Mouse (Mus musculus) gastrocnemius, postnatal 25 days (tissue): ENCODE results near the gene Atp1b3. TPM values are rescaled to one million over a fixed set of nuclear protein-coding genes. Genes with fewer than 3 reads are reported as not detected.
"Not testable (repeated sequence)": the region's sequence is repeated elsewhere in the genome, so short reads cannot be mapped to it uniquely, and the experiment has no call there.

Source experiments
- DNase-seq: peaks from one replicate; pipeline ENCODE4 v3.0.0; 2022
- total RNA-seq, 2 experiments: library from RNA; stranded (reverse); gene quantifications; 1 replicate in 1 of 2; 2 replicates in 1 of 2; pipeline ENCODE4 v1.2.3; 2021

The Atp1b3 gene
- total RNA-seq, 2 experiments from 2014 or later, result 36.9 to 43.7 TPM

GRCm38 (mm10) chr9:96363581-96364140 lies 581 bp downstream of the Atp1b3 start:
- peak; percentile 71 for DNase-seq

GRCm38 (mm10) chr9:96360056-96360455 lies 4.2 kb downstream of the Atp1b3 start:
- no peak for DNase-seq

- peak; percentile 9 for DNase-seq
Measured at GRCm38 (mm10) chr9:96353799-96354198, 10.4 kb downstream of the Atp1b3 start.

GRCm38 (mm10) chr9:96353121-96353769 lies 11.0 kb downstream of the Atp1b3 start:
- DNase-seq, result no peak

GRCm38 (mm10) chr9:96351771-96352170 lies 12.5 kb downstream of the Atp1b3 start:
- not testable (repeated sequence) for DNase-seq

GRCm38 (mm10) chr9:96350476-96350875 lies 13.8 kb downstream of the Atp1b3 start:
- DNase-seq, result no peak

GRCm38 (mm10) chr9:96350010-96350409 lies 14.2 kb downstream of the Atp1b3 start:
- peak; percentile 42 for DNase-seq

- no peak for DNase-seq
Measured at GRCm38 (mm10) chr9:96348885-96349284, 15.4 kb downstream of the Atp1b3 start.

- DNase-seq, result no peak
Measured at GRCm38 (mm10) chr9:96345750-96346149, 18.5 kb downstream of the Atp1b3 start.

GRCm38 (mm10) chr9:96331146-96331545 lies 33.1 kb downstream of the Atp1b3 start:
- no peak for DNase-seq

GRCm38 (mm10) chr9:96328226-96328625 lies 36.0 kb downstream of the Atp1b3 start:
- no peak for DNase-seq

- DNase-seq, result peak; percentile 13
Measured at GRCm38 (mm10) chr9:96326496-96326923, 37.7 kb downstream of the Atp1b3 start.

GRCm38 (mm10) chr9:96324502-96324901 lies 39.7 kb downstream of the Atp1b3 start:
- DNase-seq, result no peak

- DNase-seq, result no peak
Measured at GRCm38 (mm10) chr9:96322411-96323152, 41.7 kb downstream of the Atp1b3 start.

GRCm38 (mm10) chr9:96320551-96320980 lies 43.7 kb downstream of the Atp1b3 start:
- no peak for DNase-seq

GRCm38 (mm10) chr9:96319333-96319732 lies 44.9 kb downstream of the Atp1b3 start:
- no peak for DNase-seq

GRCm38 (mm10) chr9:96312074-96312473 lies 52.2 kb downstream of the Atp1b3 start:
- DNase-seq, result no peak

GRCm38 (mm10) chr9:96308816-96309215 lies 55.4 kb downstream of the Atp1b3 start:
- no peak for DNase-seq

- no peak for DNase-seq
Measured at GRCm38 (mm10) chr9:96299324-96300008, 64.8 kb downstream of the Atp1b3 start.

GRCm38 (mm10) chr9:96292144-96292543 lies 72.1 kb downstream of the Atp1b3 start:
- no peak for DNase-seq

- no peak for DNase-seq
Measured at GRCm38 (mm10) chr9:96284916-96285315, 79.3 kb downstream of the Atp1b3 start.
